Comparison of ENCODE assay signal across 26 mouse cellular contexts in genomic region chr14:57282591-57282990, GRCm38 (mm10).
"Had no signal": no experiment of that assay in that cellular context is flagged by ENCODE, and none has a peak within 500 bp of the region (broad histone marks: within the 10 kb centered on the region; RNA-seq: fewer than 3 reads in every experiment).

No protein-coding gene starts in this region.

- H3K27ac ChIP-seq: heart, adult 2 months; heart, embryonic 13.5 days; heart, embryonic 15.5 days; hindbrain, embryonic 10.5 days; hindbrain, embryonic 12.5 days; hindbrain, embryonic 14.5 days; kidney, embryonic 15.5 days; kidney, postnatal 0 days; limb, embryonic 13.5 days; limb, embryonic 15.5 days had no signal

- DNase-seq: gastrocnemius, postnatal 14 days; gastrocnemius, postnatal 36 days; heart, adult 11 months; heart, adult 2 months; heart, postnatal 14 days; heart, postnatal 4 days; kidney, adult 11 months; kidney, adult 2 months; kidney, adult 9 months; kidney, postnatal 14 days; kidney, postnatal 36 days; layer of hippocampus, adult 9-11 months; layer of hippocampus, postnatal 36 days; left cerebral cortex, postnatal 4 days had no signal

- H3K4me3 ChIP-seq: heart, adult 2 months; heart, embryonic 13.5 days; heart, embryonic 15.5 days; hindbrain, embryonic 10.5 days; hindbrain, embryonic 12.5 days; kidney, embryonic 15.5 days; limb, embryonic 13.5 days; limb, embryonic 15.5 days had no signal

- H3K4me1 ChIP-seq: heart, embryonic 15.5 days; limb, embryonic 13.5 days; limb, embryonic 15.5 days had no signal

- H3K4me2 ChIP-seq: heart, embryonic 11.5 days; heart, embryonic 13.5 days; heart, embryonic 15.5 days; hindbrain, embryonic 12.5 days; hindbrain, embryonic 14.5 days; kidney, embryonic 15.5 days; limb, embryonic 13.5 days; limb, embryonic 15.5 days had no signal

- H3K27me3 ChIP-seq: heart, embryonic 15.5 days; hindbrain, embryonic 12.5 days; kidney, embryonic 15.5 days; limb, embryonic 13.5 days; limb, embryonic 15.5 days had no signal

- H3K9me3 ChIP-seq: heart, embryonic 13.5 days; heart, embryonic 15.5 days; hindbrain, embryonic 10.5 days; hindbrain, embryonic 12.5 days; kidney, embryonic 15.5 days; limb, embryonic 13.5 days; limb, embryonic 15.5 days had no signal

- H3K36me3 ChIP-seq: heart, embryonic 13.5 days; heart, embryonic 15.5 days; hindbrain, embryonic 10.5 days; hindbrain, embryonic 12.5 days; kidney, embryonic 15.5 days; limb, embryonic 13.5 days; limb, embryonic 15.5 days had no signal

- ATAC-seq: hindbrain, embryonic 16.5 days; inflammation-experienced regulatory T-cells, adult 6 months had no signal

- H3K9ac ChIP-seq: heart, embryonic 13.5 days; heart, embryonic 15.5 days; hindbrain, embryonic 12.5 days; hindbrain, embryonic 14.5 days; kidney, embryonic 15.5 days; limb, embryonic 13.5 days; limb, embryonic 15.5 days had no signal
